Mouse (Mus musculus) intestine, postnatal 0 days (tissue): ENCODE data around the gene Tmem178. TPM values are rescaled to one million over a fixed set of nuclear protein-coding genes. Genes with fewer than 3 reads are reported as not detected.
A peak's percentile ranks its signal among the peaks of the same experiment; 100 is the strongest.

Source experiments
- ATAC-seq: fragments of 200-750 bp; cut with Nextera tagmentation; 2 replicates; pipeline ENCODE4 v1.8.0; 2017; ENCODE audit warnings: mild to moderate bottlenecking, moderate TSS enrichment, moderate library complexity
- H3K27ac ChIP-seq: fragments of 300-500 bp; sonication (generic); 2 replicates; pipeline ENCODE4 v1.5.1; 2014; ENCODE audit warnings: mild to moderate bottlenecking, low read depth, low read length, moderate library complexity
- H3K27me3 ChIP-seq: fragments of 300-500 bp; sonication (generic); replicated peaks from 2 replicates; pipeline ENCODE4 v1.6.1; 2014; ENCODE audit warnings: low read length, mixed read lengths; ENCODE audit not compliant: control insufficient read depth, insufficient read depth
- H3K36me3 ChIP-seq: fragments of 300-500 bp; sonication (generic); 2 replicates; pipeline ENCODE4 v1.6.1; 2014; ENCODE audit warnings: mild to moderate bottlenecking, moderate library complexity; ENCODE audit not compliant: control insufficient read depth, insufficient read depth
- H3K4me1 ChIP-seq: fragments of 300-500 bp; sonication (generic); replicated peaks from 2 replicates; pipeline ENCODE4 v1.6.1; 2014; ENCODE audit warnings: antibody characterized with exemption, low read length, mixed read lengths; ENCODE audit not compliant: control insufficient read depth, insufficient read depth
- H3K4me2 ChIP-seq: fragments of 300-500 bp; sonication (generic); replicated peaks from 2 replicates; pipeline ENCODE4 v1.6.1; 2014; ENCODE audit warnings: low read depth, mild to moderate bottlenecking, moderate library complexity
- H3K4me3 ChIP-seq: fragments of 300-500 bp; sonication (generic); 2 replicates; pipeline ENCODE4 v1.5.1; 2014; ENCODE audit warnings: low read depth, low read length
- H3K9ac ChIP-seq: fragments of 300-500 bp; sonication (generic); 2 replicates; pipeline ENCODE4 v1.6.1; 2014; ENCODE audit warnings: mild to moderate bottlenecking, low read depth, low read length
- H3K9me3 ChIP-seq: fragments of 300-500 bp; sonication (generic); 2 replicates; pipeline ENCODE4 v1.6.1; 2016; ENCODE audit warnings: mixed run types; ENCODE audit not compliant: control insufficient read depth
- CTCF ChIP-seq: sonication (generic); IDR thresholded peaks from 2 replicates; pipeline ENCODE4 v1.5.1; 2016; ENCODE audit warnings: low read depth, mild to moderate bottlenecking, control low read depth, antibody characterized with exemption, moderate library complexity
- WGBS: fragments of 180-500 bp; shearing (Covaris S2); extraction: QIAGEN DNeasy Blood & Tissue Kit; methylation state at CpG from one replicate; pipeline ENCODE4 v1.1.7; 2014; 5-methylcytosine and 5-hydroxymethylcytosine counted together
- polyA plus RNA-seq: library from polyadenylated mRNA; unstranded; fragments of >200 nt; fragmentation: Nextera tagmentation; extraction: Ambion mirVana; gene quantifications from 2 replicates; pipeline ENCODE4 v1.2.1, GENCODE M21; 2015

Gene Tmem178
- polyA plus RNA-seq, 1 experiment from 2014 or later: 3.6 TPM

- TF ChIP-seq CTCF: peak; percentile 95
- no peaks in the 10 kb centered on the region for H3K27me3 ChIP-seq
- no peaks in the 10 kb centered on the region for H3K9me3 ChIP-seq
- no peak overlapping the region for H3K9ac ChIP-seq
- no peaks in the 10 kb centered on the region for H3K4me1 ChIP-seq
- no peak overlapping the region for H3K4me3 ChIP-seq
- no peaks in the 10 kb centered on the region for H3K36me3 ChIP-seq
- ATAC-seq: no peak
- no peak overlapping the region for H3K4me2 ChIP-seq
- 16% methylated on average over 8 of the region's 8 CpGs for WGBS
- no peak overlapping the region for H3K27ac ChIP-seq
Observed at GRCm38 (mm10) chr17:80982412-80982787, 38.0 kb downstream of the Tmem178 start.

- H3K9ac ChIP-seq: no peak overlapping the region
- no peak for TF ChIP-seq CTCF
- H3K36me3 ChIP-seq: no peaks in the 10 kb centered on the region
- H3K27me3 ChIP-seq: no peaks in the 10 kb centered on the region
- WGBS: 85% methylated on average over 10 of the region's 10 CpGs
- H3K9me3 ChIP-seq: no peaks in the 10 kb centered on the region
- H3K27ac ChIP-seq: no peak overlapping the region
- H3K4me3 ChIP-seq: no peak overlapping the region
- H3K4me2 ChIP-seq: no peak overlapping the region
- no peaks in the 10 kb centered on the region for H3K4me1 ChIP-seq
- no peak for ATAC-seq
Observed at GRCm38 (mm10) chr17:80982976-80983375, 38.5 kb downstream of the Tmem178 start.

- no peak overlapping the region for H3K4me3 ChIP-seq
- no peaks in the 10 kb centered on the region for H3K36me3 ChIP-seq
- no peaks in the 10 kb centered on the region for H3K9me3 ChIP-seq
- H3K27me3 ChIP-seq: no peaks in the 10 kb centered on the region
- no peaks in the 10 kb centered on the region for H3K4me1 ChIP-seq
- TF ChIP-seq CTCF: no peak
- 73% methylated on average over 8 of the region's 8 CpGs for WGBS
- H3K9ac ChIP-seq: no peak overlapping the region
- H3K4me2 ChIP-seq: no peak overlapping the region
- H3K27ac ChIP-seq: no peak overlapping the region
- no peak for ATAC-seq
Observed at GRCm38 (mm10) chr17:80991535-80992127, 47.2 kb downstream of the Tmem178 start.

GRCm38 (mm10) chr17:80997226-80997625 lies 52.8 kb downstream of the Tmem178 start:
- no peak overlapping the region for H3K4me2 ChIP-seq
- ATAC-seq: no peak
- TF ChIP-seq CTCF: no peak
- no peak overlapping the region for H3K9ac ChIP-seq
- no peaks in the 10 kb centered on the region for H3K36me3 ChIP-seq
- H3K27ac ChIP-seq: no peak overlapping the region
- no peak overlapping the region for H3K4me3 ChIP-seq
- H3K4me1 ChIP-seq: no peaks in the 10 kb centered on the region
- WGBS: 52% methylated on average over 2 of the region's 2 CpGs
- H3K9me3 ChIP-seq: no peaks in the 10 kb centered on the region
- no peaks in the 10 kb centered on the region for H3K27me3 ChIP-seq

- TF ChIP-seq CTCF: no peak
- H3K27ac ChIP-seq: no peak overlapping the region
- ATAC-seq: no peak
- no peak overlapping the region for H3K9ac ChIP-seq
- H3K27me3 ChIP-seq: no peaks in the 10 kb centered on the region
- H3K9me3 ChIP-seq: no peaks in the 10 kb centered on the region
- no peak overlapping the region for H3K4me2 ChIP-seq
- no peaks in the 10 kb centered on the region for H3K4me1 ChIP-seq
- no peak overlapping the region for H3K4me3 ChIP-seq
- H3K36me3 ChIP-seq: no peaks in the 10 kb centered on the region
- 72% methylated on average over 6 of the region's 6 CpGs for WGBS
Observed at GRCm38 (mm10) chr17:80998958-80999357, 54.5 kb downstream of the Tmem178 start.

- H3K4me1 ChIP-seq: no peaks in the 10 kb centered on the region
- 79% methylated on average over 12 of the region's 12 CpGs for WGBS
- no peak overlapping the region for H3K4me3 ChIP-seq
- no peak overlapping the region for H3K27ac ChIP-seq
- H3K9me3 ChIP-seq: no peaks in the 10 kb centered on the region
- H3K27me3 ChIP-seq: no peaks in the 10 kb centered on the region
- H3K9ac ChIP-seq: no peak overlapping the region
- TF ChIP-seq CTCF: no peak
- no peaks in the 10 kb centered on the region for H3K36me3 ChIP-seq
- no peak for ATAC-seq
- H3K4me2 ChIP-seq: no peak overlapping the region
Observed at GRCm38 (mm10) chr17:81001010-81001409, 56.6 kb downstream of the Tmem178 start.

- Histone ChIP-seq H3K9ac (no peak overlapping the region), H3K4me1 (no peaks in the 10 kb centered on the region), H3K4me2 (no peak overlapping the region), H3K36me3 (no peaks in the 10 kb centered on the region), H3K9me3 (no peaks in the 10 kb centered on the region), H3K27ac (no peak overlapping the region), H3K4me3 (no peak overlapping the region), H3K27me3 (no peaks in the 10 kb centered on the region)
- ATAC-seq: no peak
- 96% methylated on average over 4 of the region's 4 CpGs for WGBS
- TF ChIP-seq CTCF: no peak
Observed at GRCm38 (mm10) chr17:81001647-81002046, 57.2 kb downstream of the Tmem178 start.
